Mouse (Mus musculus) heart, postnatal 0 days (tissue): Measurements from ENCODE around the gene Parp14.

ENCODE experiments used
- CTCF ChIP-seq: IDR thresholded peaks from 2 replicates; pipeline ENCODE4 v1.5.1; 2016; ENCODE audit warnings: antibody characterized with exemption, control low read depth, low read depth
- EP300 ChIP-seq: IDR thresholded peaks from 2 replicates; pipeline ENCODE4 v1.6.1; 2016; ENCODE audit warnings: antibody characterized with exemption, low read depth

DNA sequence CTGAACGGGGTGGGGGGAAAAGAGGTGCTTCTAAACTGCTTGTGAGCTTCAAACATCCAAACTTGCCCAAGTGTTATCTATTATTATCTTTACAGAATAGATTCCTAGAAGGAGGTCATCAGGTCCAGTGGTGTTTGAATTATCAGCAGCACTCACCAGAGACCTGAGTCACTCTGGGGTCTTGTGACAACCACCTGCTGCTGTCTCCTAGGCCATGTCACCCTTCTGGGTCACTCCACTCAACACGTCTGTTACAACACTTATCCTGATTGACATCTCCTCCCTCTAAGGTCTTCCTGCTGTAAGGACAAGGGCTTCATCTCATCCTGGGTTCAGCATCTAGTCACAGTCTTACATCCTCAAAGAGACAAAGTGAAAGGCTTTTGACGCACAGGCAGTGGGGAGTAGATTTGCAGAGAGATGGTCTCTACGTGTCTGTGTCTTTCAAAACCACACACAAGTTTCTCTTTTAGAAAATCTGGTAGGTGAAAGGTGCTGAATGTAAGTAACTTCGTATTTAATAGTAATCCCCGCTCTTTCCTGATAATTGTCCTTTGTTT, 79.3 kb downstream of the Parp14 start:
- TF ChIP-seq CTCF (no peak), EP300 (no peak)
